Mouse (Mus musculus): ENCODE results near the gene Lyzl4. TPM values are rescaled to one million over a fixed set of nuclear protein-coding genes. Genes with fewer than 3 reads are reported as not detected.
"Not testable (repeated sequence)": the region's sequence is repeated elsewhere in the genome, so short reads cannot be mapped to it uniquely, and the experiment has no call there.

The Lyzl4 gene
- polyA plus RNA-seq, 1 experiment = 11.8 TPM

DNA sequence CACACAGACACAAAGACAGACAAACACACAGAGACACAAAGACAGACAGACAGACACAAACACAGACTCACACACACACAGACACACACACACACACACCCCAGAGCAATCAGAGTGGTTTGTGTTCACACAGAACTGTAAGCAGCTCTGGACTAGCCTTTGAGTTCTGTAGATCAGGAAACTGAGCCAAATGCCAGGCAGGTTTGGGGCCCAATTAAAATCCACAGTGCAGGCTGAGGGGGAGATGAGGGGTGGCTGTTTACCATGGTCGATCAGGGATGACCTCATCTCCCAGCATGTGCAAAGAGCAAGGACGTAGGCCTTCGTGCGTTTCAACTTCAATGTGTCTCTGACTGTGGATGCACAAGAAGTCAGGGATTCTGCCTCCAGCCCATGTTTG lies 47.1 kb downstream of the Lyzl4 start:
- Histone ChIP-seq H3K4me1 (ENCODE audit: control insufficient read depth, insufficient read depth, low read length) (peaks cover 73% of the 10 kb centered on the region), H3K27ac (ENCODE audit: insufficient read depth, low read depth, low read length) (no peak overlapping the region), H3K4me3 (ENCODE audit: insufficient read depth, low read length) (no peak overlapping the region)
- TF ChIP-seq CTCF (IDR thresholded peaks at IDR 0.05; ENCODE audit: low read depth, low read length) = no peak
- TF ChIP-seq POLR2A (IDR thresholded peaks at IDR 0.05; ENCODE audit: borderline replicate concordance, low read depth, low read length) = no peak

DNA sequence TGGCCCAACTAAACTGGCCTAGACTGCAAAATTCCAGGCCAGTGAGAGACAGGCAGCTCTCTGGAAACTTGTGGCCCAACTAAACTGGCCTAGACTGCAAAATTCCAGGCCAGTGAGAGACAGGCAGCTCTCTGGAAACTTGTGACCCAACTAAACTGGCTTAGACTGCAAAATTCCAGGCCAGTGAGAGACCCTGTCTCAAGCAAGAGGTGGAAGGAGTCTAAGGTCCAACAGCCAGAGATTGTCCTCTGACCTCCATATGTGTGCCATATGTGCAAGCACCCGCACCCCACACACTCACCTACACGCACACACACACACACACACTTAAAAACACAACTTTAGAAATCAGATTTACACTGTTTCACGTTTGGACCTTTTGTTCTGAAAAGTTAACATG lies 48.1 kb downstream of the Lyzl4 start:
- not testable (repeated sequence) for H3K27ac ChIP-seq (ENCODE audit: insufficient read depth, low read depth, low read length); H3K4me3 ChIP-seq (ENCODE audit: insufficient read depth, low read length)
- peaks cover 67% of the 10 kb centered on the region for H3K4me1 ChIP-seq (ENCODE audit: control insufficient read depth, insufficient read depth, low read length)

DNA sequence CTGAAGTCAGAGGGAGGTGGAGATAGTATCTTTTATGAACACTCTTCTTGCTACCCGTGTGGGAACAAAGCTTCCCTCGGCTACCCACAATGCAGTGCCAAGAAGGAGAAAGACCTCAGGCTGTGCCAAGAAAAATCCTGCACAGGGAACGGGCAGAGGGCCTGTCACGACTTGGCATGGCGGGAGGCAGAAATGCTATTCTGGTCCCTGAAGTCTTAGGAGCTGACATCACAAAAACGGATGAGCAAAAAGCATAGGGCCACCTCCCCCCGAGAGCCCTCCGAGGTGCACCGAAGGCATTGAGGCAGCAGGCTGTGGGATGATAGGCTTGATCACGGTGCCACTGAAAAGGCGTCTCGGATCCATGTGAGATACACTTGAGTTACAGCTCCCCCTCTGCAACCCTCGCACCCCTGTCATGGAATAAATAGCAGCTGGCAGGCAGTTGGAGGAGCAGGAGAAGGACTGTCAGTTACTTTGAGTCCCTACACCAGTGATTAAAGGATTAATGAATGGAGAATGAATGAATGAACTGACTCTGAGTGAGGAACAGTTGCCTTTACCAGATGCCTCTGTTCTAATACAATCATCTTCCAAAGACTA lies 48.8 kb downstream of the Lyzl4 start:
- TF ChIP-seq POLR2A (IDR thresholded peaks at IDR 0.05; ENCODE audit: borderline replicate concordance, low read depth, low read length) (no peak), CTCF (IDR thresholded peaks at IDR 0.05; ENCODE audit: low read depth, low read length) (no peak)
- no peak overlapping the region for H3K27ac ChIP-seq (ENCODE audit: insufficient read depth, low read depth, low read length)
- H3K4me3 ChIP-seq (ENCODE audit: insufficient read depth, low read length) = no peak overlapping the region
- peaks cover 62% of the 10 kb centered on the region for H3K4me1 ChIP-seq (ENCODE audit: control insufficient read depth, insufficient read depth, low read length)

DNA sequence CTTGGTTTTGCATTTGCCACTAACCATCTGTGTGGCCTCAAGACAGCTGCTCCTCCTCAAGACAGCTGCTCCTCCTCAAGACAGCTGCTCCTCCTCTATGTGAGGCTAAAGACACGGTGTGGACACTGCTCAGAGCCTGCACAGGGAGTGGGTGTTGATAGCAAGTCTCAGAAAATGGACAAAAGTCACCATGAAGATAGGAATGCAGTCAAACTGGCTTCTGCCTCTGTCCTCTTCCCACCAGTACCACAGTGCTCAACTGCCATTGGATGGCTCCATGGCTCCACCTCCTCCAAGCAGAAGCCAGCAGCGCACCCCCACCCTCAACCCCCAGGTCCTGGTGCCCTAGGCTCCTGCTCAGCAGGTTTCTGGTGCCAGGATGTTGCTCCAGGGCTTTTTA lies 52.4 kb downstream of the Lyzl4 start:
- no peak overlapping the region for H3K4me3 ChIP-seq (ENCODE audit: insufficient read depth, low read length)
- TF ChIP-seq POLR2A (IDR thresholded peaks at IDR 0.05; ENCODE audit: borderline replicate concordance, low read depth, low read length) (no peak), CTCF (IDR thresholded peaks at IDR 0.05; ENCODE audit: low read depth, low read length) (no peak)
- H3K27ac ChIP-seq (ENCODE audit: insufficient read depth, low read depth, low read length) = no peak overlapping the region
- peaks cover 46% of the 10 kb centered on the region for H3K4me1 ChIP-seq (ENCODE audit: control insufficient read depth, insufficient read depth, low read length)

GRCm38 (mm10) chr9:121574380-121574779 lies 67.5 kb downstream of the Lyzl4 start:
- peak overlapping the region; percentile 69 for H3K27ac ChIP-seq (ENCODE audit: insufficient read depth, low read depth, low read length)
- TF ChIP-seq POLR2A (IDR thresholded peaks at IDR 0.05; ENCODE audit: borderline replicate concordance, low read depth, low read length) (no peak), CTCF (IDR thresholded peaks at IDR 0.05; ENCODE audit: low read depth, low read length) (no peak)
- H3K4me1 ChIP-seq (ENCODE audit: control insufficient read depth, insufficient read depth, low read length) = peaks cover 39% of the 10 kb centered on the region
- H3K4me3 ChIP-seq (ENCODE audit: insufficient read depth, low read length) = no peak overlapping the region

GRCm38 (mm10) chr9:121568451-121568850 lies 73.4 kb downstream of the Lyzl4 start:
- Histone ChIP-seq H3K4me1 (ENCODE audit: control insufficient read depth, insufficient read depth, low read length) (peaks cover 18% of the 10 kb centered on the region), H3K4me3 (ENCODE audit: insufficient read depth, low read length) (no peak overlapping the region), H3K27ac (ENCODE audit: insufficient read depth, low read depth, low read length) (no peak overlapping the region)
- no peak for TF ChIP-seq CTCF (IDR thresholded peaks at IDR 0.05; ENCODE audit: low read depth, low read length)
- no peak for TF ChIP-seq POLR2A (IDR thresholded peaks at IDR 0.05; ENCODE audit: borderline replicate concordance, low read depth, low read length)

DNA sequence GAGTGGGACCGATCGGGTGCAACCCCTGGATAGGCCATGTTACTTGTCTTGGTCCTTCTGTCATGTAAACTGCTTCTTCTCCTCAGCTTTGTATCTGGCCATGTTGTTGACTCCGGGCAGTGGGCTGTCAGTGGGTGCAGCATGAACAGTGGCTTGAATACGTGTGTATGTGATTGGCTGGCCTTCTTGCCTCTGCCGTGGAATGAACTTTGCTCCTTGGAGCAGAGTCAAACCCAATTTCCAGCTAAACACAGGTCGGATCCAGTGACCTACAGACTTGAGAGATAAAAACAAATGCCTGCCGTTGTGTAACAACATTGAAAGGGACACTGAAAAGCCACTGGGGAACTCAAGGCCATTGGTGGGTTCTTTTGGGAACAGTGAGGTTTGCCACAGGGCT lies 75.5 kb downstream of the Lyzl4 start:
- no peak overlapping the region for H3K4me3 ChIP-seq (ENCODE audit: insufficient read depth, low read length)
- H3K4me1 ChIP-seq (ENCODE audit: control insufficient read depth, insufficient read depth, low read length) = peaks cover 1% of the 10 kb centered on the region; the same call in 1 of the 2 replicates
- H3K27ac ChIP-seq (ENCODE audit: insufficient read depth, low read depth, low read length) = no peak overlapping the region
- TF ChIP-seq CTCF (IDR thresholded peaks at IDR 0.05; ENCODE audit: low read depth, low read length) (no peak), POLR2A (IDR thresholded peaks at IDR 0.05; ENCODE audit: borderline replicate concordance, low read depth, low read length) (no peak)

- H3K4me3 ChIP-seq (ENCODE audit: insufficient read depth, low read length) = no peak overlapping the region
- TF ChIP-seq CTCF (IDR thresholded peaks at IDR 0.05; ENCODE audit: low read depth, low read length) (no peak), POLR2A (IDR thresholded peaks at IDR 0.05; ENCODE audit: borderline replicate concordance, low read depth, low read length) (no peak)
Measured at GRCm38 (mm10) chr9:121563276-121563675, 78.6 kb downstream of the Lyzl4 start.

DNA sequence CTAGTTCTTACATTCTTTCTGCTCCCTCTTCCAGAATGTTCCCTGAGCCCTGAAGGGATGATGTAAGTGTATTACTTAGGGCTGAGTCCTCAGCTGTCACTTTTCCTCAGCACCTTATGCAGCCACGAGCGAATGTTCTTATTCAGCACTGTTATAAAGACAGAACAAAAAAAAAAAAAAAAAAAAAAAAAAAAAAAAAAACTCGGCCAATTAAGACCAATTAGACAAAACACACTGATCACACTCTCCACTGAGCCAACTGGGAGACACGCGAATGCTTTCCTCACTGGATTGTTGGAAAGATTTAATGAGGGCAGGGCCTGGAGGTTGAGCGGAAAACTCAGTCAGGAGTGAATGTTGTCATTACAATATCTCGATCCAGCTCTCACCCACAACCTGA lies 81.4 kb downstream of the Lyzl4 start:
- TF ChIP-seq CTCF (IDR thresholded peaks at IDR 0.05; ENCODE audit: low read depth, low read length) (no peak), POLR2A (IDR thresholded peaks at IDR 0.05; ENCODE audit: borderline replicate concordance, low read depth, low read length) (no peak)
- peaks cover 27% of the 10 kb centered on the region for H3K4me1 ChIP-seq (ENCODE audit: control insufficient read depth, insufficient read depth, low read length)
- H3K27ac ChIP-seq (ENCODE audit: insufficient read depth, low read depth, low read length) = no peak overlapping the region
- H3K4me3 ChIP-seq (ENCODE audit: insufficient read depth, low read length) = no peak overlapping the region

More at GRCm38 (mm10) chr9:121563276-121563675, 78.6 kb downstream of the Lyzl4 start:
- H3K27ac ChIP-seq (ENCODE audit: insufficient read depth, low read depth, low read length) = no peak overlapping the region
- peaks cover 9% of the 10 kb centered on the region for H3K4me1 ChIP-seq (ENCODE audit: control insufficient read depth, insufficient read depth, low read length)

- no peak for TF ChIP-seq CTCF (IDR thresholded peaks at IDR 0.05; ENCODE audit: low read depth, low read length)
- TF ChIP-seq POLR2A (IDR thresholded peaks at IDR 0.05; ENCODE audit: borderline replicate concordance, low read depth, low read length) = no peak
- H3K4me1 ChIP-seq (ENCODE audit: control insufficient read depth, insufficient read depth, low read length) = peaks cover 27% of the 10 kb centered on the region
Measured at GRCm38 (mm10) chr9:121558167-121558566, 83.7 kb downstream of the Lyzl4 start.

DNA sequence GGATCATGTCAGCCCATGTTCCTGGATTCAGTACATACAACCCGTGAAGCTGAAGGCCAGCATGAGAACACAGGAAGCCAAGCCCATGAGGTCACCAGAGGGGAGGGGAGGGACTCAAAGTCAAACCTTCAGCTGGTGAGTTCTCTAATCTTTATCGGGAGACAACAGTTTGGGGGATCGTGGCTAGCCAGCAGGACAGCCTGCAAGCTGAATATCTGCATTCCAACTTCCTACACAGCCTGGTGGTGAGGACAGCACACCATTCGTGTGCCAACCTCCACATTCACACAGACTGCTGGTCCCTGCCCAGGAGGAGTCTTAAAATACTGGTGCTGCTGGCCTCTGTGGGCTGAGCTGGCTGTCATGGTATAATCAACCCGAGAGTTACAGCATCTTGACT lies 85.0 kb downstream of the Lyzl4 start:
- Histone ChIP-seq H3K4me3 (ENCODE audit: insufficient read depth, low read length) (no peak overlapping the region), H3K27ac (ENCODE audit: insufficient read depth, low read depth, low read length) (no peak overlapping the region), H3K4me1 (ENCODE audit: control insufficient read depth, insufficient read depth, low read length) (peaks cover 27% of the 10 kb centered on the region)
- no peak for TF ChIP-seq CTCF (IDR thresholded peaks at IDR 0.05; ENCODE audit: low read depth, low read length)
- TF ChIP-seq POLR2A (IDR thresholded peaks at IDR 0.05; ENCODE audit: borderline replicate concordance, low read depth, low read length) = no peak

More at GRCm38 (mm10) chr9:121558167-121558566, 83.7 kb downstream of the Lyzl4 start:
- Histone ChIP-seq H3K27ac (ENCODE audit: insufficient read depth, low read depth, low read length) (no peak overlapping the region), H3K4me3 (ENCODE audit: insufficient read depth, low read length) (no peak overlapping the region)
